Mouse (Mus musculus): ENCODE measurements at regions not wholly inside any gene's neighbourhood (a gene's known extent, or its start where the extent isn't known, plus 50 kb on each side); places are given as distances from the start of the nearest gene placed in this dataset.

- no peak for TF ChIP-seq CTCF (IDR thresholded peaks at IDR 0.05; ENCODE audit: low read depth)
- no peak for TF ChIP-seq EP300 (IDR thresholded peaks at IDR 0.05; ENCODE audit: low read depth)
These were observed 71.3 kb upstream of the Ankrd50 start for GRCm38 (mm10) chr3:38555939-38556338.
